Mouse (Mus musculus) left cerebral cortex, adult 8-10 months (tissue): Measurements from ENCODE around the gene Tmbim7. TPM values are rescaled to one million over a fixed set of nuclear protein-coding genes. Genes with fewer than 3 reads are reported as not detected.
A peak's percentile ranks its signal among the peaks of the same experiment; 100 is the strongest.
"Not testable (repeated sequence)": the region's sequence is repeated elsewhere in the genome, so short reads cannot be mapped to it uniquely, and the experiment has no call there.

Experiments used
- DNase-seq, 2 experiments: peaks; one replicate each; pipeline ENCODE4 v3.0.0; 2022; ENCODE audit warnings: low spot score in 2 of 2
- total RNA-seq, 4 experiments: library from RNA; stranded (reverse); gene quantifications; 2 replicates each; pipeline ENCODE4 v1.2.4; 2022

The Tmbim7 gene
- not detected for total RNA-seq

DNA sequence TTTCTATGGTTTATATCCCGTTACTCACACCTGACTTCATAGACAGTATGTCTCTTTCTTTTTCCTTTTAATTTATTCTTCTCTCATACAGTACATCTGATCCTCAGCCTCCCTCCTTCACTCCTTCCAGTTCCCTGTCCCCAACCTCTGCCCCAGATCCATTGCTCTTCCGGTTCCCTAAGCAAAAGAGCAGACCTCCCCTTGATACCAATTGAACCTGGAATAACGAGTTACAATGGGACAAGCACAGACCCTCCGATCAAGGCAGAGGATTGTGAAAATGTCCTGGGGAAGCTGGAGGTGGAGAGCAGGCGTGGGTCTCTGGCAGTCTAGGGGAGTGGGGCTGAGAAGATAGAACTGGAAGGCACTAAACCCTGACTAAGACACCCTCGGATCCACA, at the start of gene Tmbim7:
Tmbim7 (plus strand) TSS at position 301 of the 400 bp plus-strand sequence.
- DNase-seq, result no peak

DNA sequence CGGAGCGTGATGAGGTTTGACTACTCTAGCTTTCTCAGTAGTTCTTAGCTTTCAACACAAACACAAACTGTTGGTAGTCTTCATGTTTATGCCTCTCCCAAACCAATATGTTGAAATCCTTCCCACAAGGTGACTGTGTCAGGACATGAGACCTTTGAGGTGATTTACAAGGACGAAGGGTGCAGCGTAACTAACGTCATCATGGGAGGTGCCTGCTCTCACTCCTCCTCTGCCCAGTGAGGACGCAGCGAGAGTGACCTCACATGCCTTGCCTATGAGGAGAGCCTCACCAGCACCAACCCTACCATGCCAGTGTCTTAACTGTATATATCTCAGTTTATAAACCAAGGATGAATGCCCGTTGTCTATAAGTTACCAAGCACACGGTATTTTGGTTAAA, 43.9 kb upstream of the Tmbim7 start:
- DNase-seq, result no peak

DNA sequence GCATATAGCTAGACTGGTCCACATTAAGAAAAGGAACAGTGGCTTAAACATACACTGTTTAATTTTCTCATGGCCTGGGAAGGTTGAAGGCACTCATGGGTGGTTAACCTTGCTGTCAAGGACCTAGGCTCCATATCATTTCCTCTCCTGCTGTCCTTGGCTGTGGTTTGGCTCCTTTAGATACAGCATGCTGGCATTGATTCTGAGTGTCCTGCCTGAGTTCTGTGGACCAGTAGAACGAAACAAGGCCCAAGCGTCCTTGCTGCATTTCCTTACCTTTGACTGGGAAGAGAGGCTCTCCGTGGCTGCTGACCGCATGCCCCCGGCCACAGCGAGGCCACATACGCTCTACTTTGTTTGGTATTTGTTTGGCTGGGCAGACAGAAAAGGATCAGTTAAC, 41.7 kb upstream of the Tmbim7 start:
- DNase-seq, result no peak

DNA sequence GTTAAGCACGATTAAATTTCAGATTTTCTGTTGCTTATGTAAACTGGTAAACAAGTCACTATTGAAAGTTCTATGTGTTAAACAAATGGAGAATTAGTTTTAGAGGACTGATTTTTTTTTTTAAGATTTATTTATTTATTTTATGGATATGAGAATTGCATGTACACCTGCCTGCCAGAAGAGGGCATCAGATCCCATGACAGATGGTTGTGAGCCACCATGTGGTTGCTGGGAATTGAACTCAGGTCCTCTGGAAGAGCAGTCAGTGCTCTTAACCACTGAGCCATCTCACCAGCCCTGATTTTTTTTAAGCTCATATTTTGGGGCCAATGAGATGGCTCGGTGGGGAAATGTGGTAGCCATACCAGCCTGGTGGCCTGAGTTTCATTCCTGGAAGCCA, 39.1 kb upstream of the Tmbim7 start:
- not testable (repeated sequence) for DNase-seq

DNA sequence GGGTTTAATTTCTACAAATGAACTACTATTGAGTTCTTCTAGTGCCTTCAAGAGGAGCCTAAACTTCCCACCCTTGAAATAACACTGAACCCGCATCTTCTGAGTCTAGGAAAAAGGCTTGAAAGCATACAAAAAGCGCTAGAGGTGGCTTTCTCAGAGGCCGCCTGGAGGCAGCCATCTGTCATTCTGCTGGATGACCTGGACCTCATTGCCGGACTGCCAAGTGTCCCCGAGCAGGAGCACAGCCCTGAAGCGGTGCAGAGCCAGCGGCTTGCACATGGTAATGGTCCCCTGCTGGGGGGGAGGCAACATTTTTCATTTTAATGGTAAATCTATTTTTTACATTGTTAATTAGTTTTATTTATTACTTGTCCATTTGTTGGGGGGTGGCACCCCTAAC, 30.5 kb upstream of the Tmbim7 start:
- no peak for DNase-seq

DNA sequence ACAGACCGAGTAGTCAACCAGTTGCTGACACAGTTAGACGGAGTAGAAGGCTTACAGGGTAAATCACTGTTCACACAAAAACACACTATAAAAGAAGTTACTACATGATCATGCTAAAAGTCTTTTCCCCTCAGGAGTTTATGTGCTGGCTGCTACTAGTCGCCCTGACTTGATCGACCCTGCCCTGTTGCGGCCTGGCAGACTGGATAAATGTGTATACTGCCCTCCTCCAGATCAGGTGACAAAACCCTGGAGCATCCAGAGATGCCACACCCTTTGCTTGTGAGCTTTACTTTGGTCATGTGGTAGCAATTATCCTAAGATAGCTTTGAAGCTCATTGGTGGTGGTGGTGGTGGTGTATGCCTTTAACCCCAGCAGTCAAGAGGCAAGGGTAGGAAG, 20.9 kb upstream of the Tmbim7 start:
- no peak for DNase-seq

DNA sequence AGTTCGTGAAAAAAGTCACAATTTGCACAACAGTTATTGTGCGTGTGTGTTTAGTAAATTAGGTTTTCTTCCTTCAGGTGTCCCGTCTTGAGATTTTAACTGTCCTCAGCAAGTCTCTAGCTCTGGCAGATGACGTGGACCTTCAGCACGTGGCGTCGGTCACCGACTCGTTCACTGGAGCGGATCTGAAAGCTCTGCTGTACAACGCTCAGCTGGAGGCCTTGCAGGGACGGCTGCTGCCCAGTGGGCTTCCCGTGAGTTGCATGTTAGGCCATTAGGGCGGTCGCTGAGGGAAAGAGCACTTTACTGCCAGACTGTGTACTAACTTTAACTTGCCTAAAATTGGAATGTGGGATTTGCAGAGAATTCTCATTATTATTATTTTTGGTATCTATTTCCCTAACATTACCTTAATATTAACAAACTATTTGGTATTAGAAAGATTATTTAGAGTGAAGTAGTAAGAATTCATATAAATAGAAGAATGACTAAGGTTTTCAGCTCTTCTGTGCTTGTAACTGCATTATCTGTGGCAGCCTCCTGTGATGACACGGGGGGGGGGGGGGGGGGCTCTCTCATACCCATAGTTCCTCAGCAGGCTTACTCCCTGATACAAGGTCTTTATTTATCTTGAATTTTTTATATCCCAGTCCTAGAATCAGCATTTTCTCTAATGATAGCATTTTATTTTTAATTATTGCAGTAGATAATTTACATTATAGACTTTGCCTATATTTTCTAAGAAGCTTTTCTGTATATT, 19.3 kb upstream of the Tmbim7 start:
- DNase-seq, result no peak

DNA sequence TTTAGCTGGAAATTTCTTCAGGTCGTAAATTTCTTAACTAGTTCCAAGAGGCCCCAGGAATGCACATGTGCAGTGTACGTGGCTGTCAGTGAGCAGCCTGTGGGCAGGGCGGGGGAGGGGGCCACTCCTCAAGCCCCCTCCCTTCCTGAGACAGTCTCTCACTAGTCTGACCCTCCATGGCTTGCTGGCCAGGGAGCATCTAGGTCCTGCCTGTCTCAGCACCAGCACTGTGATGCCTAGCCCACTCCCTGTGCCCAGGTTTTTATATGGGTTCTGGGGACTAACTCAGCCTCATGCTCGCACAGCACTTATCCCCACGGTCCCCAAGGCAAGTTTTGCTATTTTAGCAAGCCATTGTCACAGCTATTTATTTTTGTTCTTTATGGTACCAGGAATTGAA, 18.7 kb upstream of the Tmbim7 start:
- no peak for DNase-seq

DNA sequence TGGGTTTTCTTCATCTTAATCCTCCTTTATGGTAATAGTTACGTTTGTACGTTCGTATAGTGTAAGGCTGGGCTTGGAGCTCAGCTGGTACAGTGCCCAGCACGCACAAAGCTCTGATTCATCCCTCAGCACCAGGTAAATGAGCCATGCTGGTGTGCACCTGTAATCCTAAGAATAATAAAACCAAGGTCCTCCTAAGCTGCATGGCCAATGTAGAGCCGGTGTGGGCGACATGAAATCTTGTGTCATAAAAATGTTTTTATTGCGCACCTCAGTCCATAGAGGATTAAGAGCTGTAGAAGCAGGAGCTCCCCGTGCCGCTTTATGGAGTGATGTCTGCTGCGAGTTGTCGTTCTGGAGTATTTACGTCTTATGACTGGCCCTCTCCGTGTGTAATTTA, 17.7 kb upstream of the Tmbim7 start:
- DNase-seq, result no peak

DNA sequence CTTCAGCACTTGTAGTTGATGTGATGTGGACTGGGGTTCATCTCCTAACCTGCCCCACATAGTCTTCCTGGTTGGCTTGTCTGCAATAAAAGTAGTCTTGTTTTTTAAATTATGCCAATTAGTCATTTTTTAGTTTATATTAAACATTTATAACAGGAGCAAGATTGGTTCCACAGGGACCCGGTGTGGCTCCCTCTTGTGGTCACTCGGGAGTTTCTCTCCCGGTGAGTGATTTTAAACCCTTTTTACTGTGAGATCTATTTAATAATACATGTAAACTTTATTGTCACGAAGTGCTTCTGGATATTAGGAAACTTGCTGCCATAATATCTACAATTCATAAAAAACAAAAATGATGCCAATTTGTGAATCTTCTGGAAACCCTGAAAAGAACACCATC, 17.0 kb upstream of the Tmbim7 start:
- DNase-seq, result no peak

DNA sequence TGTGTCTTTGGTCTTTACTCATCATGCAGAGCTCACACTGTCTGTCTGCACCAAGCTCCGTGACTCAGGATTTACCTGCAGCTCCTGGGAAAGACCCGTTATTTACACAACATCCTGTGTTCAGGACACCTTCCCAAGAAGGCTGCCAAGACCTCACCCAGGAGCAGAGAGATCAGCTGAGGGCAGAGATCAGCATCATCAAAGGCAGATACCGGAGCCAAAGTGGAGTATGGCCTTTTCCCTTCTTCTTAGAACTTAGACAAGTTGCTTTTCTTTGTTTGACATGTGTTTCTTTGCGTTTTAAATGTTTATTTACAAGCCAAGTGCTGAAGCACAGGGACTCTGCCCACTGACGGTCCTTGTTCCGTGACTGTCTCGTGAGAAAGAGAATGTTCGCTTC, 15.7 kb upstream of the Tmbim7 start:
- DNase-seq, result no peak

DNA sequence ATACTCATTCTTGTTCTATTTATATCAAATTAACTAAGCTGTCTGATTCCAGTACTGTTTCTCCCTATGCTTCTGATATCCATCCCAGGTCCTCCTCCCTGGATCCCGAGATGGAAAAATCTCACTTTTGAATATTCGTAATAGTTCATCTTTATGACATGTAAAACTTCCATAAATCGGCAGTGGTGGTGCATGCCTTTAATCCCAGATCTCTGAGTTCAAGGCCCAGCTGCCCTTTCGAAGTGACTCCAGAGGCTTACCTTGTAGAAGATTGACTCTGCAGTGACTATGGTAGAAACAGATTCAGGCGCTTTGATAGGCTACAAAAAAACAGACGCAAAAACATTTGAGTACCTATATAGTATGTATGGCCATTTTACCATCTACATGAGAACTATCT, 6.4 kb upstream of the Tmbim7 start:
- no peak for DNase-seq

DNA sequence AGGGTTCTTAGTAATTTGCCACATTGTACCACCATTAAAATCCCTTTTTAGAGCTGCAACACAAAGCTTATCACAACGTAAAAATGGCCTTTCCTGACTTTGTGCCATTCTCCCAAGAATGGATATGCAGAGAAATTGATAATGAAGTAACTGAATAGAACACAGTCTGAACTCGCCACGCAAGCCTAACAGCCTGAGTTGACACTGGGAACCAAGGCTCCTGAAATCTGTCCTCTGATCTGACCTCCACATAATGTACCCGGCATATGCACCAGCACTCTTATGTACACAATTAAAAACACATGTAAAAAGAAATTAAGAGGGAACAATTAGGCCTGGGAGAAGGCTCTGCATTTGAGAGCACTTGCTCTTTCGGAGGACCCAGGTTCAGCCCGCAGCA, 5.7 kb upstream of the Tmbim7 start:
- DNase-seq, result no peak

DNA sequence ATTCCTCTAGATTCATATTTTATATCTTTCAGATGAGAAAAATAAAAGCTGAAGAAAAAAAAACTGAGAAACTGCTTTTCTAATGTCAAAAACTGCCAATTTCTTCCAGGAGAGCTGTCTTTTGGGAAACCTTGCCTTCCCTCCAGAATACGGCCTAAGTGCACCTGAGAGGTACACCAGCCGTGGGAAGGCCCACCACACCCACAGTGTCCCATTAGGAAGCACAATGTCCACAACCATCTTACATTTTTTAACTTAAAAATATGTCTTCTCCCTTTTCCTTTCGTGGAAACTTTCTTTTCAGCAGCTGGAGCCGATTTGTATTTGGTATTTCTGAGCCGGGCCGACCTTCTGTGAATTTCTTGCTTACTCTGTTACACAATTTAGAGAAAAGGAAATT, 4.4 kb upstream of the Tmbim7 start:
- no peak for DNase-seq

DNA sequence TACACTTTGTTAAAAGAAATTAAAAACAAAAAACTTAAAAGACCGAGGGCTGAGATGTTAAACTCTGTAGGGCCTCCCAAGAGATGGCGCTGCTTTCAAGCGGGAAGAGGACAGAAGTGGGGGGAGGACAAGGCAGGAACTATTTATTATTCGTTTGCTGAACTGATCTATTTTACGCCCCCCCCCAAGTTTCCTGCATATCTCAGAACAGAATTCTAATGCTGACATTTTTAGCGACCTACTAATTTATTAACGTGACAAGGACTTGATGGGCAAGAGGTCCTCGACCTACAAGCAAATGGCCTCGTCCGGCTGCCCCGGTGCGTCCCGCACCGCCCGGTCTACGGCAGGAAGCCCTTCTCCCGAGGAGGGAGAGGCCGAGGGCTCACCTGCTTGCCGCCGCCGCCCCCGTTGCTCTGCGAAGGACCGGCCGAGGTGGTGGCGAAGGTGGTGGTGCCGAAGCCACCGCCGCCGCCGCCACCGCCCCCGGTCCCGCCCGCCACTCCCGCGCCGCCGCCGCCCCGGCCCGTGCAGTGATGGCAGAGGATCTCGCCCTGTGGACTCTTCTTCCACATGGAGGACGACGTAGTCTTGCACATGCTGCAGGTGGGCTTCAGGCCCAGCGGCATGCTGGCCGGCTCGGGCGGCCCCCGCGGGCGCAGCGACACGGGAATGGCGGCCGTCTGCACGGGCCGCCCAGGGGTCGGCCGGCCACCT, 3.8 kb upstream of the Tmbim7 start:
- peak; percentile 26 to 30 for DNase-seq

DNA sequence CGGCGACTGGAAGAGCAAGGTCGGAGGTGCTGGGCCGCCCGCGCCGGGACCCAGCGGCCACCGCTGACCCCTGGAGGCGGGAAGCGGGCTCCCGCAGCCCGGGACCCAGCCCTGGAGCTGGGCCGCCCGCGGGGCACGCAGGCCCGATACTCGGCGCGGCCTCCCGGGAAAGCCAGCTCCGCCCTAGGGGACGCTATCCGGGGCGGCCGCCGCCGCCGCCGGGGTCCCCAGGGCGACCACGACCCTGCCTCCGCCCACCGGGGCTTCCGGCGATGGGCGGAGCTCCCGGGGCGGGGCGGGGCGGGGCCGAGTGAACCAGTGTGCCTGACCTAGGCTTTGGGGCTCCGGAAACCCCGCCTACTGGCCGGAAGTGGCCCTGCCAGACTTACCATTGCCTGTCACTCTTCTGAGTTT, 3.3 kb upstream of the Tmbim7 start:
- DNase-seq, result peak; percentile 39 to 87

DNA sequence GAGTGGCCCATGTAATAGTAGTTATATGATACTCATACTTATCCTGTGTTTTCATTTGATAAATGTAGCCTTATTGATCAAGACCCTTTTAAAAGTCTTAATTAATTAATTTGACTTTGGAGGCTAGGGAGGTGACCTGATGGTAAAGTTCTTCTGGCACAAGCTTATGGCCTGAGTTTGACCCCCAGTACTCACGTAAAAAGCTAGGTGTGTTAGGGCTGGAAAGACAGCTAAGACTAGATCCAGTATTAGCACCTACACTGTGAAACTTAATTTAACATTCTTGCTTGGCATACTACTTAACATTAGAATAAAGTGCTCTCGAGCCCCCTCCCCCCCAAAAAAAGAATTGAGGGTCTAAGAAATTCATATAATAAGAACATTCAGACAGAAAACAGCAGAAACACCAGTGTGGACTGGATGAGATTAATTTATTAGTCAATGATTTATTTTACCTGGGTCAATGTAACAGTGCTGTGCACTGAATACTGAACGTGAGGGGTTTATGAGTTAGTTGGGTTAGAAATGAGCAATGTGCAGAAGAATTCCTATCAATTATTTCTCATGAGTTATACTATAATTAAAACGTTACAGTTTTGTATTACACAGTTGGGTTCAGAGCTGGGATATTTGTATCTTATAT, 2.7 kb upstream of the Tmbim7 start:
- DNase-seq, result no peak

DNA sequence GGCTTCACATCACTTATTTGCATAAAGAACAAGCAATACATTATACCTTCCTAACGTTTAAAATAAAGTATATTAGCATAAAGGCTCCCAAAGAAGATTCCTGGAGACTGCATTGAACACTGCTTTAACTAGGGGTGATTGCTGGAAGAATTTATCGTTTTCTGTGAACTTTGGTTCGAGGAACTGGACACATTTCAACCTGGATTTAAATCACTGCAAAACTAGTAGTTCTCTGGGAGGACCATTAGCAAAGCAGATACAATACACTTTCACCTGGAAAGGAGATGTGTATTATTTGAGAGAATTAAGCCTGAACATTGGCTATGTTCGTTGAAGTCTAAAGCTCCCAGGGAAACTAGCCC, 2.2 kb upstream of the Tmbim7 start:
- DNase-seq, result no peak

DNA sequence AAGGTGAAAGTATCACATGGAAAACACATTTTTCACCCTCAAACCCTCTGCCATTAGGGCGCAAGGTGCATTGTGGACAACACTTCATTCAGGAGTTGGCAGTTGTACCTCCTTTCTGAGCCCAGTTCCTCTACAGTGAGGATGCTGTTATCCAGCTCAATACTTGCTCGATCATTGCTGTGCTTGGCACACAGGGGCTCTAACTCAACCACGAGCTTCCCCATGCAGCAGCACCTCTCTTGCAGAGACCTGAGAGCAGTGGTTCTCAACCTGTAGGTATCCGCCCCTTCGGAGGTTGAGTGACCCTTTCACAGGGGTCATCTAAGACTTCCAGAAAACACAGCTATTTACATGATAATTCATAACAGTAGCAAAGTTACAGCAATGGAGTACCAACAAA, 640 bp downstream of the Tmbim7 start:
- DNase-seq, result no peak

DNA sequence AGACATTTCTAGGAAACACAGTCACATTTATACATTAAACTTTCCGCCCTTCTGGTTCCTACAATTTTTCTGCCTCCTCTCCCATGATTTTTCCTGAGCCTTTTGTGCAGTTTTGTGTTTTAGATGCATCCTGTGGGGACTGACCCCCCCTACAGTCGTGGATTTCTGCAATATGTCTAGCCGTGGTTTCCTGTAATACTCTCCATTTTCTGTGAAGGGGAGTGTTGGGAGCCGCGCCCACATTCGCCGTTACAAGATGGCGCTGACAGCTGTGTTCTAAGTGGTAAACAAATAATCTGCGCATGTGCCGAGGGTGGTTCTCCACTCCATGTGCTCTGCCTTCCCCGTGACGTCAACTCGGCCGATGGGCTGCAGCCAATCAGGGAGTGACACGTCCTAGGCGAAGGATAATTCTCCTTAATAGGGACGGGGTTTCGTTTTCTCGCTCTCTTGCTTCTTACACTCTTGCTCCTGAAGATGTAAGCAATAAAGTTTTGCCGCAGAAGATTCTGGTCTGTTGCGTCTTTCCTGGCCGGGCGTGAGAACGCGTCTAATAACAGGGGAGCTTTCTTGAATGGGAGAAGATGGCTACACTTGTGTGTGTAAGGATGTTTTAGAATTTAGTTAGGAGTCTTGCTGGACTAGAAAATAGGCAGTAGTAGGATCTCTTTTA, 2.1 kb downstream of the Tmbim7 start:
- not testable (repeated sequence) for DNase-seq

DNA sequence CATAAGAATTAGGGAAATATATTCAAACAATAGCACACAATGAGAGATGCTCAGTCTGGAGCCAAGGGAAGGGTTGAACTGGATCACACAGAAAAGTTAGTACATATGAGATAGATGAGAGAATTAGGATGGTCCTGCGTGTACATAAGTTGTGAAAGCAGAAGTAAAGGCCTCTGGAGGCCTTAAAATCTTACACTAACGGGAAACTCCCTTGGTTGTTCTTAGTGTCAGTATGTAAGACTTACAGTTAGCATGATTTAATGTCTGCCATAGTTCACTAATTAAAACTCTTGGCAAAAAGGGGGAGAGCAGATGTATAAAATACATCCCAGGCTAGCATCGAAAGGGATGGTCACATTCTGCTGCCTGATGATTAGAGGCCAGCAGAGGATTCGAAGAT, 2.8 kb downstream of the Tmbim7 start:
- DNase-seq, result no peak

DNA sequence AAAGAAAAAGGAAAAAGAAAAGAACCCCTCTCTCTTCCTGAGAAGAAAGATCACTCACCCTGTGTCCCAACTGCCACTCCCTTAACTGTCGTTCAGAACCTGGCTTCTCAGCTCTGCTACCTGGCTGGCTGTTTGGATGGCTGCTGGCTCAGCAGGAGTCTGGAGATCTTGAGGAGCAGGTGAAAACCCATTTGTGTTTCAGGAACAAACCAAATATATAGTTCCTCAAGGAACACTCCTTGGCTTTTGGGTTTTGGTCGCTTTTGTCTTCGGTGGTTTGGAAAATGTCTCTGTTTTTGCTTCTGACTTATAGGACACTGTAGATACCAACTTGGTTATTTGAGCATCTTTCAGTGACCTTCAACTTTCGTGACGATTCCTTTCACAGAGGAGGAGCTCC, 6.1 kb downstream of the Tmbim7 start, which contains the start of gene Gatad1:
Gatad1 (minus strand) TSS at position 101 of the 400 bp plus-strand sequence.
- DNase-seq, result no peak
